Mouse (Mus musculus): Measurements from ENCODE around the gene Nr2f2. TPM values are rescaled to one million over a fixed set of nuclear protein-coding genes. Genes with fewer than 3 reads are reported as not detected.

Gene Nr2f2
- polyA plus RNA-seq, 1 experiment from 2014 or later = 103 TPM

DNA sequence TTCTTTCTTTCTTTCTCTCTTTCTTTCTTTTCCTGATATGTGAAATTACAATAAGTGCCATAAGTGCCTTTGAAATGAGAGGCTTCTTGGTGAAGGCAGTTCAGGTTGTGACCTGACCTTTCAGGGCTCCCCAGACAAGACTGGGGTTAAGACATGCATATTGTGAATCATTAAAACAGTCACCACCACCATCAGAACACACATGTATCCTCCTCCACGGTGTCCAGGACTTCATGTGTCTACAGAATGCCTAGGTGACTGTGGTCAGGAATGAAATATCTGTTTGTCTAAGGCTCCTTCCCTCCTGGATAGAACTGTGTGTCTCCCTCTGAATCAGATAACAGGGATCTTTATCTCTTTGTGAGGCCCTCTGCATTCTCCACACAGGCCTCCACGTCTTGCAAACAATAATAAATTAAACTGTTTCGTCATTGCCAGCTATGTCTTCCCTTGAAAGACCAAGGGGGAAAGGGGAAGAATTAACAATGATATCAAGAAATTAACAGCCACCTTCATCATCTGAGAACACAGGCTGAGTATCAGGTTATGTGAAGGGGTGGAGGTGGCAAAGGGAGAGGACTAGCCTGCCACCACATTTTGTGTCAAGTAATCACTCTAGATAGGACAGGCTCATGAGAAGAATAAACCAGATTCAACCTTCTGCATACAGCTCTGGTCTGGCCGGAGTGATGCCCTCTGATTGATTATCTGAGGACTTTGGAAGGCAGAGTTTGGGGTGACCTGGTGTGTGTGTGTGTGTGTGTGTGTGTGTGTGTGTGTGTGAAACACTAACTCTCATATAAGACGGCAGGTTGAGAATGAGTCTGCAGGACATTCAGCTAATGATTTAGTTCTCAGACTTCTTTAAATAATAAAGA lies 10.6 kb downstream of the Nr2f2 start:
- Histone ChIP-seq H3K9ac (peak overlapping the region; percentile 100), H3K27ac (peak overlapping the region; percentile 1; the same call in 1 of the 2 replicates), H3K4me1 (peaks cover 39% of the 10 kb centered on the region), H3K4me2 (replicated peaks) (peak overlapping the region; percentile 95), H3K27me3 (replicated peaks) (no peaks in the 10 kb centered on the region), H3K9me3 (no peaks in the 10 kb centered on the region), H3K4me3 (peak overlapping the region; percentile 95), H3K36me3 (peaks cover 21% of the 10 kb centered on the region)
- WGBS = 3% methylated on average over 5 of the region's 5 CpGs
- no peak for ATAC-seq (ENCODE audit: low FRiP score, low read depth)

DNA sequence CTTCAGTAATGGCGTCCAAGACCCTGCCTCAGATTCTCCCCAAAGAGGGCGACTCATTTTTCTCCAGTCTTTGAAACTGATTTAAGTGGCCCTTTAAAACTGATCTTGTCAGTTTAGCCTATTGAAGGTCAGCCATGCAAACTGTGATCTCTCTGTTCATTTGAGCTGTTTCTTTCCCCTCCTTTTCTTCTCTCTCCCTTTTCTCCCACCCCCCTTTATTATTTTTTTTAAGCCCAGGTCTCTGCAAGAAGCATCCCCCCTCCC lies 11.2 kb downstream of the Nr2f2 start:
- H3K4me2 ChIP-seq (replicated peaks) = peak overlapping the region; percentile 95
- H3K27me3 ChIP-seq (replicated peaks) = no peaks in the 10 kb centered on the region
- WGBS = 0% methylated on average over 2 of the region's 2 CpGs
- H3K27ac ChIP-seq = no peak overlapping the region
- no peaks in the 10 kb centered on the region for H3K9me3 ChIP-seq
- H3K4me1 ChIP-seq = peaks cover 40% of the 10 kb centered on the region
- peak; percentile 3; the same call in 1 of the 2 replicates for ATAC-seq (ENCODE audit: low FRiP score, low read depth)
- H3K9ac ChIP-seq = peak overlapping the region; percentile 100
- peak overlapping the region; percentile 95 for H3K4me3 ChIP-seq
- peaks cover 21% of the 10 kb centered on the region for H3K36me3 ChIP-seq

DNA sequence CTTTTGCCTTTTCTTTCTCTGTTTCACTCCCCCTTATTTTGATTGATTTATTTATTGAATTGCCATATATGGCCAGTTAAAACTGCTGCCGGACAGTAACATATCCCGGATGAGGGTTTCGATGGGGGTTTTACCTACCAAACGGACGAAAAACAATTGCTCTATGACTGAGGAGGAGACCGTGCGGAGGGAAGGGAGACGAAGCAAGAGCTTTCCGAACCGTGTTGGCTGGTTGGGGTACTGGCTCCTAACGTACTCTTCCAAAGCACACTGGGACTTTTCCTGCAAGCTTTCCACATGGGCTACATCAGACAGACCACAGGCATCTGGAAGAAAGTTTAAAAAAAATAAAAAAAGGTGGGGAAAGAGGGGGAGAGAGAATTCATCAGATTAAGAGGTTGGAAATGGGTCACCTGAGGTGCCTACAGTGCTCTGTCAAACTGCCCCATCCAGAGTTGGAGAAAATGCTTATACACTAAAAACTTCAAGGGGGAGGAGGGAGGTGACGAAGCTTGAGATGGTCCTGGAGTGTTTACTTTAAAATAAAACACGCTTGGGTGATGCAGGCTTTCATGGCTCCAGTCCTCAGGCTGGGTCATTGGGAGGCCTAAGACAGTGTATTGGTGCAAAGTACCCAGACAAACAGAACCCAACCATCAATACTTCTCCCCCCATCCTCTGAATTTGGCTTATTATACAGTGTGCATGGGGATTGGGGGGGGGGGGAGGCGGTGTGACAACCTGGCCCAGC lies 11.8 kb downstream of the Nr2f2 start:
- Histone ChIP-seq H3K27me3 (replicated peaks) (no peaks in the 10 kb centered on the region), H3K9me3 (no peaks in the 10 kb centered on the region), H3K36me3 (peaks cover 21% of the 10 kb centered on the region), H3K27ac (peak overlapping the region; percentile 33; the same call in 1 of the 2 replicates), H3K4me1 (peaks cover 46% of the 10 kb centered on the region), H3K4me2 (replicated peaks) (peak overlapping the region; percentile 95), H3K4me3 (peak overlapping the region; percentile 95), H3K9ac (peak overlapping the region; percentile 100)
- no peak for ATAC-seq (ENCODE audit: low FRiP score, low read depth)
- 2% methylated on average over 14 of the region's 14 CpGs for WGBS

DNA sequence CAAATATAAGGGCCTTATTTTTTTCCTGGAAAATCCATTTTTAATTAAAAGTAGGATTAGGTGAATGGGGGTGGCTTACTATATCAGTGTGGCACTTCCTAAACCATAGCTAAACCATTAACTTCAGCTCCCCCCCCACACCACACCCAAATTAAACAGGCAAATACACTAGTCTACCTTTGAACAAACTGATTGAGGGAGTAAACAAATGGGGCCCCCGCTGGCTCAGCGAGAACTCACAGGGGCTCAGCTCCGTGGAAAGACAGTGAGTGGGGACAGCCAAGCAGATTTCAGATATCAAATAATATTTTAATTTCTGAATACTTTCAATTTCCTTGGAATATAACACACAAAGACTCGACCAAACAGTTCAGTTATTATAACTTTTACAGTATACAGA lies 13.4 kb downstream of the Nr2f2 start:
- peak overlapping the region; percentile 84 for H3K9ac ChIP-seq
- peak overlapping the region; percentile 24 for H3K4me3 ChIP-seq
- WGBS = 5% methylated on average over 4 of the region's 4 CpGs
- H3K27ac ChIP-seq = no peak overlapping the region
- no peaks in the 10 kb centered on the region for H3K9me3 ChIP-seq
- H3K36me3 ChIP-seq = peaks cover 21% of the 10 kb centered on the region
- ATAC-seq (ENCODE audit: low FRiP score, low read depth) = no peak
- H3K4me2 ChIP-seq (replicated peaks) = peak overlapping the region; percentile 82
- H3K4me1 ChIP-seq = peaks cover 60% of the 10 kb centered on the region
- H3K27me3 ChIP-seq (replicated peaks) = no peaks in the 10 kb centered on the region

DNA sequence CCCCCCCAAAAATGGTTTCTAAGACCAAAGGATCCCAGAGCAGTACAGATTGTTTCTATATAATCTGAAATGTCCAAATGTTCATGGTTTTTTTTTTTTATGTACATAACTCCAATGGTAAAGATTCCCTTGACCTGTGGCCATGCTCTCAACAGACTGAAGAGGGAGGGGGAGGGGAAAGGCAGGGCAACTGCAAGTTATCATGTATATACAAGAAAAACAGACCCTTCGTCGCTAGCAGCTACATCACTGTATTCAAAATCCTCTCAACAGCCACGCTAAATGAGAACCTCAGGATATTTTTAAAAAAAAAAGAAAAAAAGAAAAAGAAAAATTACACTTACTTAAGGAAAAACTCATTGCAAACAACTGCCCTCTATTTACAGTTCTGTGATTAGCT lies 13.9 kb downstream of the Nr2f2 start:
- Histone ChIP-seq H3K9me3 (no peaks in the 10 kb centered on the region), H3K27me3 (replicated peaks) (no peaks in the 10 kb centered on the region), H3K27ac (peak overlapping the region; percentile 97; the same call in 1 of the 2 replicates), H3K4me3 (peak overlapping the region; percentile 65), H3K36me3 (peaks cover 16% of the 10 kb centered on the region), H3K4me2 (replicated peaks) (peak overlapping the region; percentile 82), H3K9ac (peak overlapping the region; percentile 84; the same call in 1 of the 2 replicates), H3K4me1 (peaks cover 60% of the 10 kb centered on the region)
- ATAC-seq (ENCODE audit: low FRiP score, low read depth) = no peak
- 4% methylated on average over 3 of the region's 3 CpGs for WGBS

DNA sequence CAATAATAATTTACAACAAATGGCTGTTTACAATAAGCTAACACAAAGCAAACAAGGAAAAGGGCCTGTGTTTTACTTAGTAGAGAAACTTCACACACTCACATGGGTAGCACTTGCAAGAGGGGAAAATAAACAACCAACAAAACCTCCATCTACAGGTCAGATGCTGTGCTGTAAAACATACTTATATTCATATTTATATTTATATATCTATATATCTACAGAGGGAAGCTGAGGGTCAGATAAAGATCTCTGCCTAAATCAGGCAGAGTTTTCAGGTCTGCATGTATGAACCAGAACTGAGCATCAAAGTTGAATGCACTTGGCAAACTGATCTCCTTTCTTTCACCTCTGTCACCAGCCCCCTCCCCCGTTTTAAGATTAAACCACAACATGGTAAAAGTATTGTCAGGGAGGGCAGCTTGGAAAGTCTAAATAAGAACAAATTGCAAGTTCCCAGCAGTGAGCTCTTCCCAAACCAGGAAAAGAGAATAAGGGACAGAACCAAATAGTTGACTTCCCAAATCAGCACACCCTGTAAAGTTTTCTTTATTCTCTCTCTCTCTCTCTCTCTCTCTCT lies 14.5 kb downstream of the Nr2f2 start:
- peak overlapping the region; percentile 97 for H3K27ac ChIP-seq
- H3K4me1 ChIP-seq = peaks cover 60% of the 10 kb centered on the region
- H3K9ac ChIP-seq = peak overlapping the region; percentile 84
- H3K36me3 ChIP-seq = peaks cover 11% of the 10 kb centered on the region; the same call in 1 of the 2 replicates
- WGBS = 0% methylated on average over 1 of the region's 1 CpGs
- H3K4me3 ChIP-seq = peak overlapping the region; percentile 65
- H3K27me3 ChIP-seq (replicated peaks) = no peaks in the 10 kb centered on the region
- ATAC-seq (ENCODE audit: low FRiP score, low read depth) = no peak
- peak overlapping the region; percentile 82 for H3K4me2 ChIP-seq (replicated peaks)
- no peaks in the 10 kb centered on the region for H3K9me3 ChIP-seq

DNA sequence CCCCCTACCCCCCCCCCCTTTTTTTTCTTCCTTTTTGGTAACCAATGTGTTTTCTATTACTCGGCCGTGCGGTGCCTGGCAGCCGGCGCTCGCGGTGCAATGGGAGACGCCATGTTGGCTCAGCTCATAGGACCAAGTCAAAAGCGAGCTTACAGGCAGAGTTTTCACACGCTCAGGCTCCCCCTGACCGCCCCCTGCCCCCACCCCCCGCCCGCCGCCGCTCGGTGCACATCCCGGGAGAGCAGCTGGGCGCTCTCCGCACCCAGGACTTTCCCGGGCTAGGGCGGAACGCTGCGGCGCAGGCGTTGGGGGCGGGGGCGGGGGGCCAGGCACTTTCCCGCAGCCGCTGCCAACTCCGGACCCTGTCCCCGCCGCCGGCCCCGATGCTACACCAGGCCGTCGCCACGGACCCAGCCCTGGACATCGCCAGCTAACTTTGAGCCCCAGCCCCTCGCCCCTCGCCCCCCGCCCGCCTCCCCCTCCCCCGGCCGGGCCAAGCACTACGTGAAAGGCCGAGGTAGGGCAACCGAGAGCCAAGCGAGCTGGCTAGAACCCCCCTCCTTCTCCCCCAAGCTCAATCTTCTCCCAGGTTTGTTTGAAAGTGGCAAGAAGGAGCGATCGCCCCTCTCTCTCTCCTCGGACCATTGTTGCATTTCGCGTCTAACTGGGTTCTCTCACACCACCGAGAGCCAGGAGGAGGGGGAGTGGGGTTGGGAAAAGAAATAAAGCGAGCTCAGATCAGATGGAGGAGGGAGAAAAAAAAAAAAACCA lies 15.6 kb downstream of the Nr2f2 start:
- H3K9ac ChIP-seq = peak overlapping the region; percentile 84
- no peaks in the 10 kb centered on the region for H3K27me3 ChIP-seq (replicated peaks)
- H3K36me3 ChIP-seq = 0 out of 2 replicates have a peak, but pooled peaks cover 5% of the 10 kb centered on the region
- no peaks in the 10 kb centered on the region for H3K9me3 ChIP-seq
- WGBS = 0% methylated on average over 52 of the region's 55 CpGs
- peaks cover 60% of the 10 kb centered on the region for H3K4me1 ChIP-seq
- peak; percentile 76 for ATAC-seq (ENCODE audit: low FRiP score, low read depth)
- H3K4me3 ChIP-seq = peak overlapping the region; percentile 65
- peak overlapping the region; percentile 82 for H3K4me2 ChIP-seq (replicated peaks)
- peak overlapping the region; percentile 97 for H3K27ac ChIP-seq

DNA sequence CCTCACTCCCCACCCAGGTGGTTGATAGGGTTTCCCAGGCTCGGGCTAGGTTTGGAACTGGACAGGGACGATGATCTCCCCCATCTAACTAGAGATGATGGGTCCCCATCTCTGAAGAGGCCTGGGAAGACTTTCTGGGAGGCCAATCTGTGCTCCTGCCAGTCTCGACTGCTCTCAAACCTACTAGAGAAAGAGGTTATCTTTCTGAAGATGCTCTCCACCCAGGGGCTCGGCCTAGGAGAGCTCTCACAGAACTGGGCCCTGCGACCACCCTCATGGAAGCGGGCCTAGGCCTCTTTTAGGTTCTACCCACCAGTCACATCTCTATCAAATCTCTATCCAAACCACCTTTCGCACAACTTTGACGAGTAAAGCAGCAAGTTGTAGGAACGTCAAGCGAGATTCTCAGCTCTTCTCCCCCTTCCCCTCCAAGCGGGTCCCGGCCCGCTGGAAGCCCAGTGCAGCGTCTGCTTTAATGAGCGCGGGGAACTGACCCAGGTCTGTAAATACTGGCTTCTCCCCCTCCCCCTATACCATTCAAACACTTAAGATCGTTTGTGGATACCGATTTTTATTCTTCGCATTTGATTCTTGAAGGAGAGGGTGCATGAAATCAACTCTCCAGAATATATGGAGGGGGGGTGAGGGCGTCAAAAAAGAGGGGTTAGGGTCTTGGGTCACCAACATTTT lies 16.4 kb downstream of the Nr2f2 start:
- no peaks in the 10 kb centered on the region for H3K27me3 ChIP-seq (replicated peaks)
- H3K4me1 ChIP-seq = peaks cover 57% of the 10 kb centered on the region
- 3% methylated on average over 20 of the region's 20 CpGs for WGBS
- peak overlapping the region; percentile 65 for H3K4me3 ChIP-seq
- peak overlapping the region; percentile 82 for H3K4me2 ChIP-seq (replicated peaks)
- H3K27ac ChIP-seq = peak overlapping the region; percentile 97
- no peaks in the 10 kb centered on the region for H3K9me3 ChIP-seq
- H3K9ac ChIP-seq = peak overlapping the region; percentile 84
- 0 out of 2 replicates have a peak, but pooled peaks cover 5% of the 10 kb centered on the region for H3K36me3 ChIP-seq
- ATAC-seq (ENCODE audit: low FRiP score, low read depth) = peak; percentile 47; the same call in 1 of the 2 replicates

DNA sequence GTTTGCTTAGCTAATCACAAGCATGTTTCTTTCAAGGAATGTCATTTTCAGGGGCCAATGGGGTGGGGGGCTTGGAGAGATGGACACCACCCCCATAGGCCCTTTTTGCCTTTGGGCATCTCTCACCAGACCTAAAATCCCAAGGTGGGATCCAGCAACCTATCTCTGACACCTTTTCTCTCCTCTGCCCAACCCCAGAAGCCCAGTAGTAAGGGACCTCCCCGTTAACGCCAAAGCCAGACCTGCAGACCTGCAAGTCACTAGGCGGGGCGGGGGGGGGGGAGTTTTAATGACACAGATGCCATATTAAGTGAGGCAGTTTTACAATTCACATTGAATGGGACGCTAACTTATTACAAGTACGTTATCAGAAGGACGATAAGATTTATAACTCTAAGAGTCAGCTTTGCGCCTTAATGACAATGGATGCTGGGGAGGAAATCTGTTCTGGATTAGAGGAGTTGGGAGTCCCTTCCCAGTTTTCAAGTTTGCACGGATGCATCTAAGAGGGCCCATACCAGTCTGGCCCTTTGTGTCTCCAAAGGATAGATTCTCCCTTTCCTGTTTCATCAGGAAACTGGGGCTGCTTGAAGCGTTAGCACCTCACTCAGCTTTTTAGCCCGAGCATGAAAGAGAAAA lies 17.4 kb downstream of the Nr2f2 start:
- peaks cover 56% of the 10 kb centered on the region for H3K4me1 ChIP-seq
- H3K4me2 ChIP-seq (replicated peaks) = peak overlapping the region; percentile 82
- peaks cover 8% of the 10 kb centered on the region; the same call in 1 of the 2 replicates for H3K27me3 ChIP-seq (replicated peaks)
- peak overlapping the region; percentile 7 for H3K4me3 ChIP-seq
- peak overlapping the region; percentile 84 for H3K9ac ChIP-seq
- H3K36me3 ChIP-seq = no peaks in the 10 kb centered on the region
- WGBS = 8% methylated on average over 11 of the region's 11 CpGs
- 0 out of 2 replicates have a peak overlapping the region, but pooled peaks have one; percentile 8 for H3K27ac ChIP-seq
- no peak for ATAC-seq (ENCODE audit: low FRiP score, low read depth)
- H3K9me3 ChIP-seq = no peaks in the 10 kb centered on the region

DNA sequence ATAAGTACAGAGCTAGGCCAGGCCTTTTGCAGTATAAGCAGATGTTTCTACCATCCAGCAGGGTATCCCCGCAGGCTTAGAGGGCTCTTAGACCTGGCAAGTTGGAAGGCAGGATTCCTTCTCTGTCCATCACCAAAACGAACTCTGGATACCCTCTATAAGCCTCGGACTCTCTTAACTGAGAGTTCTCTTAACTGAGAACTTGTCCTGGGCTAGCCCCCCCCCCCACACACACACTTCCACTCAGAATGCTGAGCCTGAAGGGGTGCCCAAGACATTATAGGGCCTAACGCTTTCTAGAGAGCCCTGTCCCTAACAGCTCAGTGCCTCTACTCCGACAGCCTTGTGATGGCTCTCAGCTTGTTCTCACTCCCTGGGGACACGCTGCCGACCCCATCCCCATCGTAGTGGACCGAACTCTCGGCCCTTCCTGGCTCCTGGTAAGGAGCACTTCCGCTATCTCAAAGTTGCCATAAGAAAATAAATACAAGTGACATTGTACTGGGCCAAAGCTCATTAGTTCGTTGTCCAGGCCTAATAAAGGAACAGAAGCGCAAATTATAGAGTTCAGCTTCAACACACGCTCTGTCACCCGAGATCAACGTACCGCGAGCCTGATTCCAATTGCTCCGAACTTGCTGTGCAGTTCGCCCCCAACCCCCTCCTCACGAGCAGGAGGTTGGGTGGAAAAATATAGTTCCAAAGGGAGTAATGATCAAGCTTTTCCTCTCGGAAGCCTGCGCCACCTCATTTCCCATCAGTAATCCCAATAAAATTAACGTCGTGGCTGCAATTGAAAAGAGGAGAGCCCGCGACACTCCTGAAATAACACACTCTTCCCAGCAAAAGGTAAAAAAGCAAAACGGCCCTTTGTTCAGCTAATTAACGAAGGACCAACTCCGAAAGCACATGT lies 18.2 kb downstream of the Nr2f2 start:
- H3K27me3 ChIP-seq (replicated peaks) = peaks cover 13% of the 10 kb centered on the region; the same call in 1 of the 2 replicates
- WGBS = 8% methylated on average over 30 of the region's 30 CpGs
- peak overlapping the region; percentile 7; the same call in 1 of the 2 replicates for H3K4me3 ChIP-seq
- peak overlapping the region; percentile 82 for H3K4me2 ChIP-seq (replicated peaks)
- H3K4me1 ChIP-seq = peaks cover 63% of the 10 kb centered on the region
- H3K27ac ChIP-seq = peak overlapping the region; percentile 50; the same call in 1 of the 2 replicates
- no peaks in the 10 kb centered on the region for H3K9me3 ChIP-seq
- no peaks in the 10 kb centered on the region for H3K36me3 ChIP-seq
- no peak for ATAC-seq (ENCODE audit: low FRiP score, low read depth)
- H3K9ac ChIP-seq = peak overlapping the region; percentile 56

All from neural tube, embryonic 12.5 days (tissue).